Mouse (Mus musculus): ENCODE measurements around the gene Tbcb. TPM values are rescaled to one million over a fixed set of nuclear protein-coding genes. Genes with fewer than 3 reads are reported as not detected.
"Not testable (repeated sequence)": the region's sequence is repeated elsewhere in the genome, so short reads cannot be mapped to it uniquely, and the experiment has no call there.

Tbcb gene
- polyA plus RNA-seq, 1 experiment from 2014 or later, result 245 TPM

GRCm38 (mm10) chr7:30188344-30189115 lies 43.5 kb downstream of the Tbcb start:
- Histone ChIP-seq H3K4me1 (ENCODE audit: control insufficient read depth, insufficient read depth, low read length) (peaks cover 7% of the 10 kb centered on the region), H3K4me3 (ENCODE audit: low read depth, low read length) (no peak overlapping the region), H3K27me3 (ENCODE audit: control insufficient read depth, insufficient read depth, low read length) (no peaks in the 10 kb centered on the region), H3K36me3 (replicated peaks; ENCODE audit: control insufficient read depth, insufficient read depth, low read depth, low read length) (peaks cover 7% of the 10 kb centered on the region; the same call in 1 of the 2 replicates), H3K4me2 (ENCODE audit: low read depth, low read length) (no peak overlapping the region), H3K9me3 (replicated peaks; ENCODE audit: control insufficient read depth, low read length) (no peaks in the 10 kb centered on the region), H3K27ac (replicated peaks; ENCODE audit: low read depth, low read length) (no peak overlapping the region), H3K9ac (replicated peaks; ENCODE audit: low read length) (no peak overlapping the region)
- ATAC-seq (replicated peaks; ENCODE audit: insufficient number of reproducible peaks, low FRiP score, low TSS enrichment, low read depth), result no peak
- 77% methylated on average over 12 of the region's 12 CpGs for WGBS
- no peak for DNase-seq (ENCODE audit: low spot score)

- no peaks in the 10 kb centered on the region for H3K27me3 ChIP-seq (ENCODE audit: control insufficient read depth, insufficient read depth, low read length)
- H3K4me3 ChIP-seq (ENCODE audit: low read depth, low read length), result no peak overlapping the region
- H3K27ac ChIP-seq (replicated peaks; ENCODE audit: low read depth, low read length), result no peak overlapping the region
- H3K4me2 ChIP-seq (ENCODE audit: low read depth, low read length), result no peak overlapping the region
- H3K36me3 ChIP-seq (replicated peaks; ENCODE audit: control insufficient read depth, insufficient read depth, low read depth, low read length), result peaks cover 7% of the 10 kb centered on the region; the same call in 1 of the 2 replicates
- no peak for DNase-seq (ENCODE audit: low spot score)
- H3K4me1 ChIP-seq (ENCODE audit: control insufficient read depth, insufficient read depth, low read length), result peaks cover 4% of the 10 kb centered on the region; the same call in 1 of the 2 replicates
- H3K9me3 ChIP-seq (replicated peaks; ENCODE audit: control insufficient read depth, low read length), result no peaks in the 10 kb centered on the region
- WGBS, result 70% methylated on average over 13 of the region's 13 CpGs
- ATAC-seq (replicated peaks; ENCODE audit: insufficient number of reproducible peaks, low FRiP score, low TSS enrichment, low read depth), result no peak
- no peak overlapping the region for H3K9ac ChIP-seq (replicated peaks; ENCODE audit: low read length)
Observed at GRCm38 (mm10) chr7:30184641-30185348, 47.3 kb downstream of the Tbcb start.

- no peak within 1 kb of the TSS for H3K4me3 ChIP-seq (ENCODE audit: low read depth, low read length)
- 2% methylated on average over 11 of the region's 11 CpGs for WGBS
Observed at GRCm38 (mm10) chr7:30183879-30184289, 48.2 kb downstream of the Tbcb start, which contains the start of gene Cox7a1. TSS of gene Cox7a1 (plus strand) at chr7:30184144.

GRCm38 (mm10) chr7:30183189-30183588 lies 48.9 kb downstream of the Tbcb start:
- not testable (repeated sequence) for H3K36me3 ChIP-seq (replicated peaks; ENCODE audit: control insufficient read depth, insufficient read depth, low read depth, low read length); H3K4me3 ChIP-seq (ENCODE audit: low read depth, low read length); H3K4me2 ChIP-seq (ENCODE audit: low read depth, low read length); H3K9ac ChIP-seq (replicated peaks; ENCODE audit: low read length); DNase-seq (ENCODE audit: low spot score); H3K4me1 ChIP-seq (ENCODE audit: control insufficient read depth, insufficient read depth, low read length); H3K9me3 ChIP-seq (replicated peaks; ENCODE audit: control insufficient read depth, low read length); H3K27ac ChIP-seq (replicated peaks; ENCODE audit: low read depth, low read length); ATAC-seq (replicated peaks; ENCODE audit: insufficient number of reproducible peaks, low FRiP score, low TSS enrichment, low read depth); H3K27me3 ChIP-seq (ENCODE audit: control insufficient read depth, insufficient read depth, low read length)
- WGBS, result 72% methylated on average over 7 of the region's 7 CpGs

More at GRCm38 (mm10) chr7:30183879-30184289, 48.2 kb downstream of the Tbcb start, which contains the start of gene Cox7a1:
- Histone ChIP-seq H3K4me1 (ENCODE audit: control insufficient read depth, insufficient read depth, low read length) (peaks cover 4% of the 10 kb centered on the region; the same call in 1 of the 2 replicates), H3K27me3 (ENCODE audit: control insufficient read depth, insufficient read depth, low read length) (no peaks in the 10 kb centered on the region), H3K9ac (replicated peaks; ENCODE audit: low read length) (no peak within 1 kb of the TSS), H3K4me2 (ENCODE audit: low read depth, low read length) (no peak within 1 kb of the TSS; the same call in 1 of the 2 replicates), H3K9me3 (replicated peaks; ENCODE audit: control insufficient read depth, low read length) (no peaks in the 10 kb centered on the region), H3K36me3 (replicated peaks; ENCODE audit: control insufficient read depth, insufficient read depth, low read depth, low read length) (peaks cover 7% of the 10 kb centered on the region; the same call in 1 of the 2 replicates), H3K27ac (replicated peaks; ENCODE audit: low read depth, low read length) (no peak within 1 kb of the TSS)
- ATAC-seq (replicated peaks; ENCODE audit: insufficient number of reproducible peaks, low FRiP score, low TSS enrichment, low read depth) (0 out of 2 replicates have a peak, but pooled peaks have one; percentile 41), DNase-seq (ENCODE audit: low spot score) (peak; percentile 77)

- H3K4me1 ChIP-seq (ENCODE audit: control insufficient read depth, insufficient read depth, low read length); H3K27ac ChIP-seq (replicated peaks; ENCODE audit: low read depth, low read length); H3K9me3 ChIP-seq (replicated peaks; ENCODE audit: control insufficient read depth, low read length); H3K4me2 ChIP-seq (ENCODE audit: low read depth, low read length); H3K27me3 ChIP-seq (ENCODE audit: control insufficient read depth, insufficient read depth, low read length); DNase-seq (ENCODE audit: low spot score); H3K36me3 ChIP-seq (replicated peaks; ENCODE audit: control insufficient read depth, insufficient read depth, low read depth, low read length); H3K4me3 ChIP-seq (ENCODE audit: low read depth, low read length); ATAC-seq (replicated peaks; ENCODE audit: insufficient number of reproducible peaks, low FRiP score, low TSS enrichment, low read depth); H3K9ac ChIP-seq (replicated peaks; ENCODE audit: low read length): not testable (repeated sequence)
- 90% methylated on average over 9 of the region's 10 CpGs for WGBS
Observed at GRCm38 (mm10) chr7:30181929-30182328, 50.1 kb downstream of the Tbcb start.

GRCm38 (mm10) chr7:30181308-30181707 lies 50.8 kb downstream of the Tbcb start:
- peak; percentile 86 for DNase-seq (ENCODE audit: low spot score)
- H3K9me3 ChIP-seq (replicated peaks; ENCODE audit: control insufficient read depth, low read length), result no peaks in the 10 kb centered on the region
- peaks cover 4% of the 10 kb centered on the region; the same call in 1 of the 2 replicates for H3K4me1 ChIP-seq (ENCODE audit: control insufficient read depth, insufficient read depth, low read length)
- no peak overlapping the region for H3K27ac ChIP-seq (replicated peaks; ENCODE audit: low read depth, low read length)
- no peak overlapping the region for H3K4me2 ChIP-seq (ENCODE audit: low read depth, low read length)
- H3K9ac ChIP-seq (replicated peaks; ENCODE audit: low read length), result no peak overlapping the region
- no peak overlapping the region for H3K4me3 ChIP-seq (ENCODE audit: low read depth, low read length)
- no peaks in the 10 kb centered on the region for H3K36me3 ChIP-seq (replicated peaks; ENCODE audit: control insufficient read depth, insufficient read depth, low read depth, low read length)
- no peaks in the 10 kb centered on the region for H3K27me3 ChIP-seq (ENCODE audit: control insufficient read depth, insufficient read depth, low read length)
- ATAC-seq (replicated peaks; ENCODE audit: insufficient number of reproducible peaks, low FRiP score, low TSS enrichment, low read depth), result no peak
- WGBS, result 8% methylated on average over 4 of the region's 4 CpGs

- ATAC-seq (replicated peaks; ENCODE audit: insufficient number of reproducible peaks, low FRiP score, low TSS enrichment, low read depth), result no peak
- 82% methylated on average over 11 of the region's 11 CpGs for WGBS
Observed at GRCm38 (mm10) chr7:30178256-30178655, 53.8 kb downstream of the Tbcb start.

GRCm38 (mm10) chr7:30176474-30176873 lies 55.6 kb downstream of the Tbcb start:
- Histone ChIP-seq H3K27me3 (ENCODE audit: control insufficient read depth, insufficient read depth, low read length) (no peaks in the 10 kb centered on the region), H3K4me2 (ENCODE audit: low read depth, low read length) (no peak overlapping the region), H3K4me1 (ENCODE audit: control insufficient read depth, insufficient read depth, low read length) (no peaks in the 10 kb centered on the region), H3K9ac (replicated peaks; ENCODE audit: low read length) (no peak overlapping the region), H3K4me3 (ENCODE audit: low read depth, low read length) (no peak overlapping the region), H3K9me3 (replicated peaks; ENCODE audit: control insufficient read depth, low read length) (no peaks in the 10 kb centered on the region), H3K27ac (replicated peaks; ENCODE audit: low read depth, low read length) (no peak overlapping the region), H3K36me3 (replicated peaks; ENCODE audit: control insufficient read depth, insufficient read depth, low read depth, low read length) (no peaks in the 10 kb centered on the region)
- ATAC-seq (replicated peaks; ENCODE audit: insufficient number of reproducible peaks, low FRiP score, low TSS enrichment, low read depth) (no peak), DNase-seq (ENCODE audit: low spot score) (no peak)
- 87% methylated on average over 12 of the region's 12 CpGs for WGBS

More at GRCm38 (mm10) chr7:30178256-30178655, 53.8 kb downstream of the Tbcb start:
- Histone ChIP-seq H3K27me3 (ENCODE audit: control insufficient read depth, insufficient read depth, low read length) (no peaks in the 10 kb centered on the region), H3K27ac (replicated peaks; ENCODE audit: low read depth, low read length) (no peak overlapping the region), H3K9ac (replicated peaks; ENCODE audit: low read length) (no peak overlapping the region), H3K4me1 (ENCODE audit: control insufficient read depth, insufficient read depth, low read length) (no peaks in the 10 kb centered on the region), H3K4me3 (ENCODE audit: low read depth, low read length) (no peak overlapping the region), H3K9me3 (replicated peaks; ENCODE audit: control insufficient read depth, low read length) (no peaks in the 10 kb centered on the region), H3K36me3 (replicated peaks; ENCODE audit: control insufficient read depth, insufficient read depth, low read depth, low read length) (no peaks in the 10 kb centered on the region), H3K4me2 (ENCODE audit: low read depth, low read length) (no peak overlapping the region)
- no peak for DNase-seq (ENCODE audit: low spot score)
